Mouse (Mus musculus) kidney, embryonic 15.5 days (tissue): ENCODE data around the gene Vwf. TPM values are rescaled to one million over a fixed set of nuclear protein-coding genes. Genes with fewer than 3 reads are reported as not detected.

Experiments
- ATAC-seq: fragments of 200-750 bp; cut with Nextera tagmentation; replicated peaks from 2 replicates; pipeline ENCODE4 v1.8.0; 2017; ENCODE audit warnings: moderate TSS enrichment; ENCODE audit not compliant: low FRiP score
- H3K27ac ChIP-seq: fragments of 300-500 bp; sonication (generic); 2 replicates; pipeline ENCODE4 v1.5.1; 2015; ENCODE audit warnings: mild to moderate bottlenecking, inconsistent platforms
- H3K27me3 ChIP-seq: fragments of 300-500 bp; sonication (generic); 2 replicates; pipeline ENCODE4 v1.6.1; 2015; ENCODE audit warnings: inconsistent platforms
- H3K36me3 ChIP-seq: fragments of 300-500 bp; sonication (generic); 2 replicates; pipeline ENCODE4 v1.6.1; 2015; ENCODE audit warnings: inconsistent platforms
- H3K4me1 ChIP-seq: fragments of 300-500 bp; sonication (generic); 2 replicates; pipeline ENCODE4 v1.6.1; 2015; ENCODE audit warnings: inconsistent platforms
- H3K4me2 ChIP-seq: fragments of 300-500 bp; sonication (generic); 2 replicates; pipeline ENCODE4 v1.6.1; 2015; ENCODE audit warnings: moderate library complexity, mild to moderate bottlenecking, inconsistent platforms
- H3K4me3 ChIP-seq: fragments of 300-500 bp; sonication (generic); replicated peaks from 2 replicates; pipeline ENCODE4 v1.5.1; 2015; ENCODE audit warnings: mild to moderate bottlenecking, inconsistent platforms
- H3K9ac ChIP-seq: fragments of 300-500 bp; sonication (generic); 2 replicates; pipeline ENCODE4 v1.6.1; 2015; ENCODE audit warnings: mild to moderate bottlenecking, inconsistent platforms
- H3K9me3 ChIP-seq: fragments of 300-500 bp; sonication (generic); replicated peaks from 2 replicates; pipeline ENCODE4 v1.6.1; 2016; ENCODE audit warnings: inconsistent platforms
- WGBS: fragments of 180-500 bp; shearing (Covaris S2); methylation state at CpG from one replicate; pipeline ENCODE4 v1.1.7; 2015; ENCODE audit warnings: mixed read lengths; 5-methylcytosine and 5-hydroxymethylcytosine counted together
- polyA plus RNA-seq: library from polyadenylated mRNA; unstranded; fragments of >200 nt; fragmentation: Nextera tagmentation; extraction: Ambion mirVana; gene quantifications from 2 replicates; pipeline ENCODE4 v1.2.1, GENCODE M21; 2015

Gene Vwf
- polyA plus RNA-seq, 1 experiment from 2014 or later, result 6.6 TPM

GRCm38 (mm10) chr6:125727484-125727911, 180.9 kb downstream of the Vwf start:
- no peaks in the 10 kb centered on the region for H3K36me3 ChIP-seq
- no peak overlapping the region for H3K4me3 ChIP-seq
- H3K27me3 ChIP-seq, result no peaks in the 10 kb centered on the region
- 0 out of 2 replicates have a peak, but pooled peaks cover 4% of the 10 kb centered on the region for H3K9me3 ChIP-seq
- no peaks in the 10 kb centered on the region for H3K4me1 ChIP-seq
- WGBS, result 68% methylated on average over 5 of the region's 5 CpGs
- no peak overlapping the region for H3K9ac ChIP-seq
- H3K27ac ChIP-seq, result no peak overlapping the region
- ATAC-seq, result no peak
- no peak overlapping the region for H3K4me2 ChIP-seq

- Histone ChIP-seq H3K4me1 (no peaks in the 10 kb centered on the region), H3K9me3 (0 out of 2 replicates have a peak, but pooled peaks cover 4% of the 10 kb centered on the region), H3K4me3 (no peak overlapping the region), H3K27me3 (no peaks in the 10 kb centered on the region), H3K36me3 (no peaks in the 10 kb centered on the region), H3K4me2 (no peak overlapping the region), H3K9ac (no peak overlapping the region), H3K27ac (no peak overlapping the region)
- ATAC-seq, result no peak
- WGBS, result 73% methylated on average over 6 of the region's 6 CpGs
These were observed 182.9 kb downstream of the Vwf start for GRCm38 (mm10) chr6:125729471-125729870.

- 0 out of 2 replicates have a peak, but pooled peaks cover 4% of the 10 kb centered on the region for H3K9me3 ChIP-seq
- no peak overlapping the region for H3K4me2 ChIP-seq
- H3K9ac ChIP-seq, result no peak overlapping the region
- no peaks in the 10 kb centered on the region for H3K36me3 ChIP-seq
- H3K27ac ChIP-seq, result no peak overlapping the region
- H3K4me1 ChIP-seq, result no peaks in the 10 kb centered on the region
- WGBS, result 64% methylated on average over 11 of the region's 11 CpGs
- no peak for ATAC-seq
- H3K27me3 ChIP-seq, result no peaks in the 10 kb centered on the region
- no peak overlapping the region for H3K4me3 ChIP-seq
These were observed 183.5 kb downstream of the Vwf start for GRCm38 (mm10) chr6:125729986-125730535.

Other genes starting within 250 kb of the Vwf start
- 58.7 and 62.6 TPM in 2 replicates for gene Ltbr, start 232.9 kb upstream of the Vwf start, polyA plus RNA-seq
- 4.4 and 4.8 TPM in 2 replicates for gene Scnn1a, start 226.1 kb upstream of the Vwf start, polyA plus RNA-seq
- 73.2 and 83.3 TPM in 2 replicates for gene Tnfrsf1a, start 197.4 kb upstream of the Vwf start, polyA plus RNA-seq
- gene Plekhg6, start 166.0 kb upstream of the Vwf start, polyA plus RNA-seq, result 4.7 and 4.9 TPM in 2 replicates
- 137 and 148 TPM in 2 replicates for gene Cd9, start 52.0 kb upstream of the Vwf start, polyA plus RNA-seq
- gene Ano2, start 143.6 kb downstream of the Vwf start, polyA plus RNA-seq, result 0.31 and 0.48 TPM in 2 replicates